Mouse (Mus musculus): ENCODE measurements around the gene Brdt.

- TF ChIP-seq CTCF (IDR thresholded peaks at IDR 0.05; ENCODE audit: low read depth) (no peak), EP300 (IDR thresholded peaks at IDR 0.05; ENCODE audit: low read depth) (no peak)
These were observed 42.3 kb downstream of the Brdt start for GRCm38 (mm10) chr5:107373256-107373655.
